Mouse (Mus musculus) ovary, postnatal 10 days (tissue): ENCODE measurements around the gene Vps54.

ENCODE experiments used
- DNase-seq: peaks from one replicate; pipeline ENCODE4 v3.0.0; 2022; ENCODE audit warnings: low spot score

Gene Vps54

GRCm38 (mm10) chr11:21339088-21339487, 100.0 kb downstream of the Vps54 start:
- no peak for DNase-seq

DNA sequence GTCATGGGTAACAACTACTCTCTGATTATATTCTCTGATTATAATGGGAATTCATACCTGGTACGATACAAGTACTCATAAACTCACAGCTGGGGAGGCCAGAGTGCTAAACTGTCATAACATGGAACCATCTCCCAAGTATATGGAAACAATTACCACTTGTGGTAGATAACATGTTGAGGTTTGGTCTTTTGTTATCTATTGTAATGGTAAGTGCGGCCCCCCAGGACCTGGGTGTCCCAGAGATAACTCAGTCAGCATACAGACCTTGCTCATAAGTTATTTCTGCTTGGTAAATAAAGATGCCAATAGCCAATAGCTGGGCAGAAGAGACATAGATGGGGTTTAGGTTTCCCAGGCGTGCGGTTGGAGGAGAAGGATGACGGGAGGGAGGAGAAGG, 104.4 kb downstream of the Vps54 start:
- no peak for DNase-seq

- no peak for DNase-seq
These were observed 106.9 kb downstream of the Vps54 start for GRCm38 (mm10) chr11:21346020-21346419.

GRCm38 (mm10) chr11:21348890-21349289, 109.8 kb downstream of the Vps54 start:
- no peak for DNase-seq

GRCm38 (mm10) chr11:21351296-21351695, 112.2 kb downstream of the Vps54 start:
- no peak for DNase-seq

DNA sequence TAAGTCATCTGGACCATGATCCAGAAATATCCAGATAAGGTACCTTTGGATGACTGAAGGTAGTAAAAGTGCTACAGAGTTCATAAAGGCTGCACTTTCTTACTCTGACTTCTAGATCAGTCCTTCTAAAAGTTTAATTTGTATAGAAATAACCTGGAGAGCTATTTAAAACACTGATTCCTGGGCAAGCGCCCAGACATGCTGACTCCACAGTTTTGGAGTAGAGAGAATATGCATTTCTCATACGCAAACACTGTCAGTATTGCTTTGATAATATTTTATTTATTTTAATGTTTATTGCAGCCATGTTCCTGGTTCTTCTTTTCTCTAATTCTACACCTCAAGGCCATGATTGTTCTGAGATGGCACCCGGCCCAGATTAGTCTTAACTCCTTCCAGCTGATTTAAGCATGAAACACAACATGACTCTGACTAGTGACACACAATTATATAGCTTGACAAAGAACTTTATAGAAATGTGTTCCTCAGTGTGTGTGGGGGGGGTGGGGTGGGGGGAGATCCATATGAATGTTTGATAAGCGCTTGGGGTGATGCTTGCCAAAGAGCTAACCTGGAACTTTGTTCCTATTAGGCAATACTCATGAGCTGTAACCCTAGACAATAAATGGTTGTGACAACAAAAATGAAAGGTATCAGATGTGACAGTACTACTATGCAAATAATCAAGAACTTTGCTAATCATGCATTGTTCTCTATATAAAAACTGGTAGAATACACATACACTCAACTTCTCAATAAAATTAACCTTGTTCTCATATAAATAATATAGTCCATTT, 124.3 kb downstream of the Vps54 start:
- DNase-seq: no peak

DNA sequence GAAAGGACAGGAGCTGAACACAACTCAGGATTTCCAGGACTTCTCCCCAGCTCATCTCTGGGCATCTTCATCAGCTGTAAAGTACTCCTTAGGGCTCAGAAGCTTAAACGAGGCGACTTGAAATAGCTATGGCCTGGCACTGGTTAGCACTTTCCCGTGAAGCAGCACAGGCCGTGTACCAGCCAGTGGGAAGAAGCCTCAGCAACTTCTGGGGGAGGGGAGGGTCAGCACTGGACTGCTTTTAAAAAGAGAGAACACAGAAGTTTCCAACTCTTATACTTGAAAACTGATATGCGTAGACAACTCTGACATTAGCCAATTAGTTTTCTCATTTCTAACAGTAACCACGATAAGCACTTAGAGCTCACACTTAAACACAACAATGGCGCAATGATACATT, 129.4 kb downstream of the Vps54 start:
- no peak for DNase-seq

DNA sequence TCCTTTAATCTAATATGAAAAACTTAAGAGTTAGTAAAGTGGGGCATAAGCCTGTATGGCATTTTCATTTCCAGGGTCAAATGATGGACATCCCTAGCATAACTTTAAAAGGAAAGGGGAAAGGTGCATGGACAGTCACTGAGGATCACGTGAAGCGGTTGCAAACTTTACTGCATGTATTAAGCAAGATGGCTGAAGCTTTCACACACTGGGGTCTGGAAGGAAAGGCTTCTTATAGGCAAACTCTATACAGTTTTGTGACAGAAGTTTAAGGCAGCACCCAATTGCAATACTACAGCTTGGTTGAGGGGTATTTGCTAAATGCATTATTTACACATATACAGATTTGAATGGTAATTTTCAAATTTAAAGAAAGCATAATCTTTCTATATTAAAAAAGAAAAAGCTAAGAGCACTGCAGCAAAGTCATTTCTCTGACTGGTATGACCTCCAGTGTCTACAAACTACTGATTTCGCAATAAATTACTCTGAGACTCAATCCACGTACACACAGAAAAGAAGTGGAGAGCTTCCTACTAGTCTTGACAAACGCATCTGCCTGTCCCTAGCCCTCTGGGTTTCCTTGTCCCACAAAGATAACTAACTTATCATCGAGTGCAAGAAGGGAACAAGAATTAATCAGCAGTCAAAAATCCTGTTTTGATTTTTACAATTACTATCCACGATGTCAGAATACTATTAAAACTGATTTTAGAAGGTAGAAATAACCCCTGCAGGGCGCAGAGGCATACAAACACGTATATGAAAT, 130.4 kb downstream of the Vps54 start:
- DNase-seq: no peak

- DNase-seq: peak; percentile 59
These were observed 131.5 kb downstream of the Vps54 start for GRCm38 (mm10) chr11:21370399-21371121.
